Mouse (Mus musculus): ENCODE measurements at regions not wholly inside any gene's neighbourhood (a gene's known extent, or its start where the extent isn't known, plus 50 kb on each side); places are given as distances from the start of the nearest gene placed in this dataset.

- TF ChIP-seq CTCF (IDR thresholded peaks at IDR 0.05; ENCODE audit: borderline replicate concordance, extremely low read depth, insufficient read depth, insufficient read length) (no peak), POLR2A (IDR thresholded peaks at IDR 0.05; ENCODE audit: borderline replicate concordance, extremely low read depth, insufficient read depth, insufficient read length, poor library complexity, severe bottlenecking) (no peak)
Measured at GRCm38 (mm10) chr13:31181530-31181929, 207.5 kb downstream of the Gm5447 start.

All from brain, embryonic 14.5 days (tissue).